Mouse (Mus musculus): ENCODE measurements around the gene Aox2. TPM values are rescaled to one million over a fixed set of nuclear protein-coding genes. Genes with fewer than 3 reads are reported as not detected.
A peak's percentile ranks its signal among the peaks of the same experiment; 100 is the strongest.

Aox2 gene
- polyA plus RNA-seq, 1 experiment from 2014 or later = not detected

DNA sequence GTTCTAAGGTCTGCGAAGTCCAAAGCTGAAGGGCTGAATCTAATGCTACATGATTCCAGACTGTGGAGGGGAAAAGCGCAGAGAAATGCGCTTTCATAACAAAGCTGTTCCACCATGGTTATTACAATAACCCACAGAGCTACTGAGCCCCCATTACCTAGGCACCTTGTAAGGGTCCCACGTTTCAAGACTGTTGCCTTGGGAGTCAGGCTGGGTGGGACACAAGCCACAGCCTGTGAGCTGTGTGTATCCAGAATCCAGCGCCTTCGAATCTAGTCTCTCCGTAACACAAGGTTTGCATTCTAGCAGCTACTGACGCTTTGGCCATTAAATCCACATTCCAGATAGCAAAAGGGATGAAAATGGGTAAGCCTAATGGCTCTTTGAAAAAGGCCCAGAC lies 35.0 kb downstream of the Aox2 start:
- H3K27ac ChIP-seq = no peak overlapping the region
- no peak overlapping the region for H3K4me3 ChIP-seq
- no peaks in the 10 kb centered on the region for H3K9me3 ChIP-seq
- H3K9ac ChIP-seq = no peak overlapping the region
- no peaks in the 10 kb centered on the region for H3K27me3 ChIP-seq (replicated peaks)
- no peak overlapping the region for H3K4me2 ChIP-seq (replicated peaks)
- no peaks in the 10 kb centered on the region for H3K4me1 ChIP-seq
- WGBS = 92% methylated on average over 8 of the region's 8 CpGs
- no peak for ATAC-seq (ENCODE audit: low FRiP score, low read depth)
- H3K36me3 ChIP-seq = no peaks in the 10 kb centered on the region

GRCm38 (mm10) chr1:58315532-58315931 lies 37.4 kb downstream of the Aox2 start:
- ATAC-seq (ENCODE audit: low FRiP score, low read depth) = no peak
- 83% methylated on average over 6 of the region's 6 CpGs for WGBS

GRCm38 (mm10) chr1:58333222-58333621 lies 55.1 kb downstream of the Aox2 start:
- Histone ChIP-seq H3K27me3 (replicated peaks) (no peaks in the 10 kb centered on the region), H3K4me2 (replicated peaks) (peak overlapping the region; percentile 43), H3K4me1 (0 out of 2 replicates have a peak, but pooled peaks cover 3% of the 10 kb centered on the region), H3K27ac (no peak overlapping the region), H3K9me3 (no peaks in the 10 kb centered on the region), H3K9ac (0 out of 2 replicates have a peak overlapping the region, but pooled peaks have one; percentile 13), H3K4me3 (no peak overlapping the region), H3K36me3 (no peaks in the 10 kb centered on the region)
- 45% methylated on average over 4 of the region's 4 CpGs for WGBS
- ATAC-seq (ENCODE audit: low FRiP score, low read depth) = no peak

More at GRCm38 (mm10) chr1:58315532-58315931, 37.4 kb downstream of the Aox2 start:
- Histone ChIP-seq H3K4me3 (no peak overlapping the region), H3K9ac (no peak overlapping the region), H3K9me3 (no peaks in the 10 kb centered on the region), H3K4me2 (replicated peaks) (no peak overlapping the region), H3K36me3 (no peaks in the 10 kb centered on the region), H3K27ac (no peak overlapping the region), H3K4me1 (no peaks in the 10 kb centered on the region), H3K27me3 (replicated peaks) (no peaks in the 10 kb centered on the region)

GRCm38 (mm10) chr1:58339901-58340300 lies 61.8 kb downstream of the Aox2 start:
- H3K4me2 ChIP-seq (replicated peaks) = no peak overlapping the region
- WGBS = 73% methylated on average over 1 of the region's 1 CpGs
- H3K27me3 ChIP-seq (replicated peaks) = no peaks in the 10 kb centered on the region
- H3K4me3 ChIP-seq = no peak overlapping the region
- no peak for ATAC-seq (ENCODE audit: low FRiP score, low read depth)
- H3K9me3 ChIP-seq = no peaks in the 10 kb centered on the region
- no peaks in the 10 kb centered on the region for H3K4me1 ChIP-seq
- no peak overlapping the region for H3K9ac ChIP-seq
- H3K36me3 ChIP-seq = no peaks in the 10 kb centered on the region
- H3K27ac ChIP-seq = no peak overlapping the region

GRCm38 (mm10) chr1:58341576-58341975 lies 63.5 kb downstream of the Aox2 start:
- 41% methylated on average over 7 of the region's 7 CpGs for WGBS
- H3K27ac ChIP-seq = no peak overlapping the region

DNA sequence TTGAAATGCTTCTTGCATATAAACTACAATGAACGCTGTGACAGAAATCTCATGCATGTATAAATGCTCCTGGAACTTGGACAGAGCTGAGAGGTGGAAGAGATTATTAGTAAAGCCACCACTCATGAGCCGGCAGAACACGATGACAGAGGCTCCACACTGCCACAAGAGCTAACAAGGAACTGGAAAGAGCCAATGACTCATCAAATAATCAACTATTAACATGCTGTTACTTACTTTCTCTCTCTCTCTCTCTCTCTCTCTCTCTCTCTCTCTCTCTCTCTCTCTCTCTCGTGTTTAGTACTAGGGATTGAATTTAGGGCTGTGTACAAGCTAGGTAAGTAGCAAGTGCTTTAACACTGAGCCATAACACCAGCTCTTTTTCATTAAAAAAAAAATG lies 65.7 kb downstream of the Aox2 start:
- Histone ChIP-seq H3K4me1 (no peaks in the 10 kb centered on the region), H3K27me3 (replicated peaks) (no peaks in the 10 kb centered on the region), H3K27ac (no peak overlapping the region), H3K9me3 (no peaks in the 10 kb centered on the region), H3K36me3 (no peaks in the 10 kb centered on the region), H3K4me2 (replicated peaks) (no peak overlapping the region), H3K9ac (no peak overlapping the region), H3K4me3 (no peak overlapping the region)
- 89% methylated on average over 4 of the region's 4 CpGs for WGBS
- ATAC-seq (ENCODE audit: low FRiP score, low read depth) = no peak

More at GRCm38 (mm10) chr1:58341576-58341975, 63.5 kb downstream of the Aox2 start:
- H3K9me3 ChIP-seq = no peaks in the 10 kb centered on the region
- H3K9ac ChIP-seq = no peak overlapping the region
- no peaks in the 10 kb centered on the region for H3K36me3 ChIP-seq
- ATAC-seq (ENCODE audit: low FRiP score, low read depth) = no peak
- H3K27me3 ChIP-seq (replicated peaks) = no peaks in the 10 kb centered on the region
- H3K4me1 ChIP-seq = no peaks in the 10 kb centered on the region
- no peak overlapping the region for H3K4me3 ChIP-seq
- H3K4me2 ChIP-seq (replicated peaks) = no peak overlapping the region

GRCm38 (mm10) chr1:58344570-58344969 lies 66.4 kb downstream of the Aox2 start:
- H3K36me3 ChIP-seq = no peaks in the 10 kb centered on the region
- H3K4me1 ChIP-seq = no peaks in the 10 kb centered on the region
- H3K9me3 ChIP-seq = no peaks in the 10 kb centered on the region
- H3K4me2 ChIP-seq (replicated peaks) = no peak overlapping the region
- no peak for ATAC-seq (ENCODE audit: low FRiP score, low read depth)
- 81% methylated on average over 5 of the region's 5 CpGs for WGBS
- H3K9ac ChIP-seq = no peak overlapping the region
- no peaks in the 10 kb centered on the region for H3K27me3 ChIP-seq (replicated peaks)
- no peak overlapping the region for H3K4me3 ChIP-seq
- no peak overlapping the region for H3K27ac ChIP-seq

- 93% methylated on average over 14 of the region's 14 CpGs for WGBS
- H3K4me1 ChIP-seq = no peaks in the 10 kb centered on the region
- H3K9me3 ChIP-seq = no peaks in the 10 kb centered on the region
These were observed 68.0 kb downstream of the Aox2 start for GRCm38 (mm10) chr1:58346159-58346558.

GRCm38 (mm10) chr1:58348712-58349111 lies 70.6 kb downstream of the Aox2 start:
- no peaks in the 10 kb centered on the region for H3K27me3 ChIP-seq (replicated peaks)
- H3K9ac ChIP-seq = no peak overlapping the region
- H3K4me2 ChIP-seq (replicated peaks) = no peak overlapping the region
- no peaks in the 10 kb centered on the region for H3K9me3 ChIP-seq
- no peak overlapping the region for H3K27ac ChIP-seq
- no peaks in the 10 kb centered on the region for H3K4me1 ChIP-seq
- ATAC-seq (ENCODE audit: low FRiP score, low read depth) = no peak
- H3K4me3 ChIP-seq = no peak overlapping the region
- no peaks in the 10 kb centered on the region for H3K36me3 ChIP-seq
- 83% methylated on average over 6 of the region's 6 CpGs for WGBS

More at GRCm38 (mm10) chr1:58346159-58346558, 68.0 kb downstream of the Aox2 start:
- no peak overlapping the region for H3K4me3 ChIP-seq
- H3K27me3 ChIP-seq (replicated peaks) = no peaks in the 10 kb centered on the region
- no peak overlapping the region for H3K9ac ChIP-seq
- H3K27ac ChIP-seq = no peak overlapping the region
- no peak for ATAC-seq (ENCODE audit: low FRiP score, low read depth)
- no peaks in the 10 kb centered on the region for H3K36me3 ChIP-seq
- H3K4me2 ChIP-seq (replicated peaks) = no peak overlapping the region

DNA sequence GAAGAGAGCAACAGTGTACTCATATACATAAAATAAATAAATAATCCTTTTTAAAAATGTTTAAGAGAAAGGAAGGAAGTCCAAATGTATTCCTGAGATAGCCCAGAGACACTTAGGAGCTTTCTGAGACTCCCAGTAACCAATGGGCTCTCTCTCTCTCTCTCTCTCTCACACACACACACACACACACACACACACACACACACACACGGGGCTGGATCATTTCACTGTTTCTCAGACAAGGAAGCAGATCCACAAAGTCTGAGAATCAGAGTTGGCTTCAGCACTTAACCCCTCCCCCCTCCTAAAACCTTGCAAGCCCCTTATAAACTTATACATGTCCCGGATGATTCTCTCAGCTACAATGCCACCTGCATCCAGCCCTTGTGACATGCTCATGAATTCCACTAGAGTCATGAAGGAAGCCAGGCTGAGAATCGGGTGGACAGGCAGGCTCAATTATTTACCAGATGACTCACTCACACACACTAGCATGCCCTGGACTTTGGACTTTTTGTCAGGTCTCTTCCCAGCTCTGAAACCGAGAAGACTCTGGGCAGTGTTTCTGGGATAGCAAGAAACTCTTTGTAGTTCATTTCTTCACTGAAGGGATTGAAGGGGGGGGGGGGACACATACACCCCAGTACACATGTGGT lies 75.2 kb downstream of the Aox2 start:
- no peaks in the 10 kb centered on the region for H3K27me3 ChIP-seq (replicated peaks)
- WGBS = 72% methylated on average over 4 of the region's 4 CpGs
- no peak overlapping the region for H3K4me3 ChIP-seq
- H3K4me1 ChIP-seq = no peaks in the 10 kb centered on the region
- no peaks in the 10 kb centered on the region for H3K36me3 ChIP-seq
- no peak for ATAC-seq (ENCODE audit: low FRiP score, low read depth)
- H3K27ac ChIP-seq = no peak overlapping the region
- H3K9me3 ChIP-seq = no peaks in the 10 kb centered on the region
- H3K9ac ChIP-seq = no peak overlapping the region
- no peak overlapping the region for H3K4me2 ChIP-seq (replicated peaks)

DNA sequence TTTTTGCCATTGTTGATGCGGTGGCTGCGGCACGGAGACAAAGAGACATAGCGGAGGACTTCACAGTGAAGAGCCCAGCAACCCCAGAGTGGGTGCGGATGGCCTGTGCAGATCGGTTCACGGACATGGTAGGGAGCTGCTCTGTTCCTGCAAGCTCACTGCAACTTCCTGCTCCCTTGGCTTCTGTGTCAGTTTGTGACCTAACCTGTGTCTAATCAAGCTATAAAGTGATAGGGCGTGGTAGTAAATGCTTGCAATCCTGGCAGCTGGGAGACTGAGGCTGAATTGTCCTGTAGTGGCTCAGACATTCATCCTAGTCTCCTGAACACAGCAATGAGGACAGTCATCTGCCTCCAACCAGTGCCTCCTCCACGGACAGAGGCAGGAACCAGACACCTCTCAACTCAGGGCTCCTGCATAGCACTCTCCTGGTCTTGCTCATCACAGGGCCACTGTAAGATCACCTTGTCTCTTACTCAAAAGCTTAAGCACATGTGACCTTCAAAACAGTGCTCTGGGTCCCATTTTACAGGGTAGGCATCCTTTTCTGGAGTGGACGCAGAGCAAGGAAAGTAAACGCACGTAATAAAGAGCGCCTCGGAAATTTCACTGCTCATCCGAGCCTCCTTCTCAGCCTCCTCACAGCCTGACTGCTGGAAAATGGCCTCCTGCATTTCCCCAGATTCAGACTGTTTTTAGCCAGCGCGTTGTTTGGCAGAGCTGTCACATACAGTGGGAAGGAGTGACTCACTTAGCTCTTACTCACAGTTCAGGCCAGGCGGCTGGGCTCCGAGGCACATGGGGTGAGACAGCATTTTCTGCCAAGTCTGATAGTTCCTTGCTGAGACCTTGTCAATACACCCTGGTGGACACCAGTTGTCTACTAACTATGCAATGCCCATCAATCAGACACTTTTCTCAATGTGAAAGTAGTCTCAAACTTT lies 81.1 kb downstream of the Aox2 start:
- 72% methylated on average over 19 of the region's 19 CpGs for WGBS
- no peak overlapping the region for H3K4me3 ChIP-seq
- no peak for ATAC-seq (ENCODE audit: low FRiP score, low read depth)

DNA sequence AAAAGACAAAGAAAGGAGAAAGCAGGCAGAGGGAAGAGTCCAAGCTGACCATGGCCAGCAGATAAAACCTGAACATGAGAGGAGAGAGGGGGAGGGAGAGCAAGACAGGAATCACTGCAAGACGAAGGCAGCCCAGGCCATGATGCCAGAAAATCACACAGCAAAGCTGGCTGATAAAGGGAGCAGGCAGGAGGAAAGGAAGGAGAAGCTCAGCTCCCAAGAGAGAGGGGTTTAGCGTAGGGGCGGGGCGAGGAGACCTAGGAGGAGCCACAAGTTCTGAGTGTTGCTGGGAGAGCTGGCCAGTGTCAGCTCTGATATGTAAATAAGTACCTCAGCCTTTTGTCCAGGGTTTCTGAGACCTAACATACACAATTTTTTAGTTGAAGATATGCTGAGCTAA lies 84.2 kb downstream of the Aox2 start:
- Histone ChIP-seq H3K4me2 (replicated peaks) (no peak overlapping the region), H3K4me3 (no peak overlapping the region), H3K4me1 (peaks cover 5% of the 10 kb centered on the region; the same call in 1 of the 2 replicates), H3K9me3 (no peaks in the 10 kb centered on the region), H3K27me3 (replicated peaks) (no peaks in the 10 kb centered on the region), H3K36me3 (no peaks in the 10 kb centered on the region), H3K9ac (no peak overlapping the region), H3K27ac (no peak overlapping the region)
- ATAC-seq (ENCODE audit: low FRiP score, low read depth) = no peak
- 61% methylated on average over 4 of the region's 4 CpGs for WGBS

More for the DNA sequence above, 81.1 kb downstream of the Aox2 start:
- no peaks in the 10 kb centered on the region for H3K9me3 ChIP-seq
- no peak overlapping the region for H3K9ac ChIP-seq
- H3K36me3 ChIP-seq = no peaks in the 10 kb centered on the region
- H3K4me1 ChIP-seq = peaks cover 5% of the 10 kb centered on the region; the same call in 1 of the 2 replicates
- no peaks in the 10 kb centered on the region for H3K27me3 ChIP-seq (replicated peaks)
- no peak overlapping the region for H3K27ac ChIP-seq
- H3K4me2 ChIP-seq (replicated peaks) = no peak overlapping the region
